Mouse (Mus musculus): ENCODE data around the gene Itgb1bp2.
"Not testable (repeated sequence)": the region's sequence is repeated elsewhere in the genome, so short reads cannot be mapped to it uniquely, and the experiment has no call there.

The Itgb1bp2 gene

DNA sequence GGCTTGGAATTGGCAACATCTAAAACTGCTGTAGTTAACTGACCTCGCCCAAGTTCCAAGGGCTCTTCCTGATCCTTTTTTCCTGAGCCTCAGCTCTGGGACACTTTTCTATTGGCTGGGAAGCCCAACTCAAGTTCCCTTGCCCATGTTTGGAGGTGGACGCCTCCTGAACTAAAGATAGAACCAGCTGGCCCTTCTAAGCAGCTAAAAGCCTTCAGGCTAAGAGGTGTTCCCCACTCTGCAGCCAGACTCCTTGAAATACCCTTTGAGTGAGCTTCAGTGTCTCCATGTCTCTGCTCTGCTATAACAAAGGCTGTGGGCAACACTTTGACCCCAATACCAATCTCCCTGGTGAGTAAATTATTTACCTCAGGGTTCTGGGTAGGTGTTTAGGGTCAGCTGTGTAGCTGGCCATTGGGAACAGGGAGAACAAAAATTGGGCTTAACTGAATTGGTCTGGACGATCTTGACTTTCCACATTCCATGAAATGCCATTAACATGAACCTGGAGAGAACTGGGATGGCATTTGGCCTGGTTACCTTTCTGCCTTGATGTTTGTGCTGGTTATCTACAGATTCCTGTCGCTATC, at the start of gene Itgb1bp2:
Itgb1bp2 (plus strand) TSS at position 203 of the 590 bp plus-strand sequence.
- no peak for DNase-seq (ENCODE audit: extremely low read depth, low read depth, low spot score)

DNA sequence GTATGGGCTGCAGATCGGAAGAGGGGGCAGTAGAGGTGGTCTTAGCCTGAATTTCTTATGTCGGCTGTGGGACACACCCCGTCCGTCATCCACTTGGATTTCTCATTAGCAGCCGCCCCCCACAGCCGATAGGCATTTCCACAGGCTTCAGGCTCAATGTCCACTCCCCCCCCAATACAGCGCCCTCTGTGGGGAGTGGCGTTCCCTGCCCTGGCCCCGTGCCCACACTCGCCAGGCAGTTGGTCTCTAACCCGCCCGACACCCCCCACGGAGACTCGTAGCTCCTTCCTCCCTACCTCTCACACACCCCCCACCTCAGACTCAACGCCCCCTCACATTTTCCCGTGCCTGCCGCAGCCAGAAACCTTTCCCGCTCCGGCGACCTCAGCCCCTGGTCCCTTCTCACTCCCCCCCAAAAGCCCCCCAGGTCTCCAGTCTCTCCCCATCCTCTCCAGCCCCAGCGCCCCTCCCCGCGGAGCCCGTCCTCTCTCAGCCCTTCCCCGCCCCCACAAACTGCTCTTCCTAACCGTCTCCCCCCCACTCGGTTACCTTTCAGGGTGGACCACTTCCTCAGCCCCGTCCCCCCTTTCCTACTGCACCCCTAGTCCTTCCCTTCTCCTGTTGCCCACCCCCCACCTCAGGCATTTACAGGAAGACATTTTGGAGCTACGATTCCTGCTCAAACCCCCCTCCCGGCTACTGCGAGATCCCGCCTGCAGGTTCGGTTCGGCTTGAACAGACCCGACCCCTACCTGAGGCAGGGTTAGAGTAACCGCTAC, 29.8 kb upstream of the Itgb1bp2 start:
- DNase-seq (ENCODE audit: extremely low read depth, low read depth, low spot score): no peak

DNA sequence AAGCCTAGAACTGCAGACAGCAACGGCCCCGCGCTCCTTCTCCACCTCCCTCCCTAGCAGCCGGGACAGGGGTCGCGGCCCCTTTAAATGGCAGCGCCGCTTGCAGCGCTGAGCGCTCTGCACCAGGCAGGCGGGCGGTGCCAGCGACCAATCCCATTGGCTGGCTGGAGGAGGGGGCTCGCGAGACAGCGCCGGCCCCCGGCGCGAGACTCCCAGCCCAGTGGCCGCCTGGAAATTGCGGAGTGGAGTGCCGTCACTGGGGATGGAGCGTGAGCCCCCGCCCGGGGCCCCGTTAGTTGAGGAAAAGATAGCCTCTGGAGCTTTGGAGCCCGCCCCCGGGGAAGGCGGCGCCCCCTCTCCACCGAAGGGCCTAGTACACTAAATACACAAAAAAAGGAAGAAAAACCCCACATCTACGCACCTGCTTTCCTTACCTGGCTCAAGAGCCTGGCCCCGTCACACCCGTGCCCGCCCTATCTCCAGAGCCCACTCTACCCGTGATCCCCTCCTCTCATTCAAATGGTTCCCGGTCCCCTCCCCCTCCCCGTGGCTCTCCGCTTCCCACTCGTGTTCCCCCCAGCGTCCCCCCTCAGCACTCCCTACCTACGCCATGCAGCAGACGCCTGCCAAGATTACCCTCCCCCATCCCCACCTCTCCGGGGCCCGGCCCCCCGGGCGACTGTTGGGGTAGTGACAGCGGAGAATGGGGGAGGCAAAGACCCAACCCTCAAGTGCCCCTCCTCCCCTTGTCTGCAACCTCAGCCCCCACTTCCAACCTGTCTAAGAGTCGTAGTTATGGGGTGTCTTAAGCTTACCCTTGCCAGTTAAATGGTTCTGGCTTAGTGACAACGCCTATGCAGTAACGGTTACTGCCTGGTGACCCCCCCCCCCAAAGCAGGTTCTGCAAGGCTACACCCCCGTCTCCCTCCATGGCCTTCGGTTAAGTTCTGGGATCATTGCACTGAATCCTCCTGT, 28.9 kb upstream of the Itgb1bp2 start:
- DNase-seq (ENCODE audit: extremely low read depth, low read depth, low spot score): no peak

GRCm38 (mm10) chrX:101420700-101421095, 28.2 kb upstream of the Itgb1bp2 start, which contains the start of gene Zmym3:
Zmym3 (minus strand) TSS chrX:101420849.
- DNase-seq (ENCODE audit: extremely low read depth, low read depth, low spot score): no peak

DNA sequence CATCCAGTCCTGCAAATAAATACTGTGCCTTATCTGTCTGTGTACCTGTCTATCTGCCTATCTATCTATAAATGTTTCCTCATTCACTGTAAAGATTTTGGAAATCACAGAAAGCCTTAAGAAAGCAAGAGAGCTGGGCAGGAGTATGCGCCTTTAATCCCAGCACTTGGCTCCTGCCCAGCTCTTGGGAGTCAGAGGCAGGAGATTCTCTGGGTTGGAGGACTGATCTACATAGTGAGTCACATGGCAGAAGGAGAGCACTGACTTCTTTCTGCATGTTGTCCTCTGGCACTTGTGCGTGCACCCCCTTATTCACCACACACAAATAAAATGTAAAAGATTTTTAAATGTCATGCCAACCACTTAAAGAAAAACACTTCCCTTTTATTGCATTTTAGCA, 25.4 kb upstream of the Itgb1bp2 start:
- DNase-seq (ENCODE audit: extremely low read depth, low read depth, low spot score): no peak

DNA sequence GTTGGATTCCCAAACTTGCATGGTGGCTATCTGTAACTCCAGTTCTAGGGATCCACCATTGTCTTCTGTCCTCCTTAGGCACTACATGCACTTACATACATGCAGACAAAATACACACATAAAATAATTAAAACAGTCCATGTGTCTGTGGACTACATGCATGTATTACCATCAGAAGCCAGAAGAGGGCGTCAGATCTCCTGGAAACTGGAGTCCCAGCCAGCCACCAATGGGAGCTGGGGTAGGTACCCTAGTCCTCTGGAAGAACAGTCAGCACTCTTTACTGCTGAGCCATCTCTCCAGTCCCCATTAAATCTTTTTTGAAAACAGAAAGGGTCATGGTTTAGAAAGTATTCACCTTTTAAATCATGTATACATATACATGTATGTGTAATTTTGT, 21.1 kb upstream of the Itgb1bp2 start:
- DNase-seq (ENCODE audit: extremely low read depth, low read depth, low spot score): no peak

DNA sequence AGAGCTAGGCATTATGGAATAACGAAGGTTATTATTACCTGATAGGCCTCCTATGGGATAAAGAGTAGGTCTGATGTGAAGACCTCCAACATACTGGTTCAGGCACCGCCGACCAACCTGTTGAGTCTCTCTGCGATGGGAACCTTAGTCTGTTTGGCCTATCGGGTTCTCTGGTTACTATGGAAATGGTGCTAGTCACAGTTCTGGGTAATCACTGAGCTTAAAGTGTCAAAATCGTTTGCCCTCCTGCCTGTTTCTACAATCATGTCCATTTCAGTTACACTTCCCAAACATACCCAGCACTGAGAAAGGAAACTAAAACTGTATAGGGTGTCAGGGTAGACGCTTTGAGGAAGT, 20.1 kb upstream of the Itgb1bp2 start:
- no peak for DNase-seq (ENCODE audit: extremely low read depth, low read depth, low spot score)

GRCm38 (mm10) chrX:101429142-101429949, 19.5 kb upstream of the Itgb1bp2 start, which contains the start of gene Nono:
Nono (plus strand) TSS chrX:101429318.
- DNase-seq (ENCODE audit: extremely low read depth, low read depth, low spot score): peak; percentile 64

DNA sequence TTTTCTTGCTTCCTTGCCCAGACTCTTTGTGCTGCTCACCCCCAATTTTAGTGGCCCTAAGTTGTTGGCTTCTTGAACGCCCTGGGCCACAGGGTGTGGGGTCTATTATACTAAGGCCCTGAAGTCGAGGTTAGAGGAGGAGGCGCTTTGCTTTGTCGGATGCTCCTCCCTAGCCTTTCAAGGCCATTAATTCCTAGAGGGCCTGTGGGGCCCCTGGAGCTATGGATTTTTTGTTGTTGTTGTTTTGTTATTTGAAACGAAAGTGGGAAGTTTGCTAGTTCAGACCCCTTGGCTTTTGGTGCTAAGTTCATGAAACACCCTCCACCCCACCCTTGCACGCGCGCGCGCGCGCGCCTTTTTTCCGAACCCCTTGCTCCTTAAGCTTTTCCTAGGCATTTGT, 18.9 kb upstream of the Itgb1bp2 start:
- DNase-seq (ENCODE audit: extremely low read depth, low read depth, low spot score): no peak

GRCm38 (mm10) chrX:101451147-101451546, 2.3 kb downstream of the Itgb1bp2 start:
- no peak for DNase-seq (ENCODE audit: extremely low read depth, low read depth, low spot score)

- DNase-seq (ENCODE audit: extremely low read depth, low read depth, low spot score): no peak
Measured at GRCm38 (mm10) chrX:101451591-101451990, 2.7 kb downstream of the Itgb1bp2 start.

- no peak for DNase-seq (ENCODE audit: extremely low read depth, low read depth, low spot score)
Measured at GRCm38 (mm10) chrX:101472202-101472601, 23.3 kb downstream of the Itgb1bp2 start.

- DNase-seq (ENCODE audit: extremely low read depth, low read depth, low spot score): no peak
Measured at GRCm38 (mm10) chrX:101481604-101482350, 32.9 kb downstream of the Itgb1bp2 start.

- DNase-seq (ENCODE audit: extremely low read depth, low read depth, low spot score): not testable (repeated sequence)
Measured at GRCm38 (mm10) chrX:101486487-101487152, 37.7 kb downstream of the Itgb1bp2 start.

Data from fat pad, adult 2 months (tissue).